ENCODE assay signal across 14 mouse cellular contexts in the genomic region with DNA sequence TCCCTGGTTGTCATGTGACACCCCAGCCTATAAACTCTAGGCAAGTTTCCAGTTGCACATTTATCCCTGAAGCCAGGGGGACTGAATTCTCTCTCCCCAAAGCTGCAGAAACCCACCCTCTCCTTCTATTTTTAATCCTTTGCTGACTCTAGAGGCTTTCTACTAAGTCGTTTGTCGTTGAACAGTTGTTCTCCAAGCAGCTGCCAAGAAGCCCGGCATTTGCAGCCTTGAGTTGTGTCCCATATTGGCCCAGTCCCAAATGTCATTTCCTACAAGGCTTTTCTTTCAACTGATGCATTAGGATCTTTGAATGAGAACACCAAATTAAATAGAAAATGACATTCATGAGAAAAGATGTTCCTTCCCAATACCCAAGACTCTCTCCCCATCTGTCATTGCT.
DNase-seq lines count a peak whose midpoint lies in the region; ATAC-seq lines count a peak whose summit lies in the region.
"Had no signal": no experiment of that assay in that cellular context is flagged by ENCODE, and none has a peak within 500 bp of the region (broad histone marks: within the 10 kb centered on the region; RNA-seq: fewer than 3 reads in every experiment).

No protein-coding gene starts in this region.

- H3K27ac ChIP-seq in forebrain, embryonic 15.5 days (replicated peaks): peak overlapping the region; percentile 28; the same call in 1 of the 2 replicates
- no peak overlapping the region for H3K27ac ChIP-seq in forebrain, embryonic 10.5 days
- H3K27ac ChIP-seq: limb, embryonic 12.5 days had no signal

- no peaks in the 10 kb centered on the region for H3K27me3 ChIP-seq in forebrain, embryonic 15.5 days
- no peaks in the 10 kb centered on the region for H3K27me3 ChIP-seq in forebrain, embryonic 10.5 days (ENCODE audit: poor library complexity, severe bottlenecking)
- H3K27me3 ChIP-seq: heart, embryonic 12.5 days; limb, embryonic 12.5 days had no signal

- H3K4me1 ChIP-seq in forebrain, embryonic 15.5 days: peaks cover 10% of the 10 kb centered on the region
- no peaks in the 10 kb centered on the region for H3K4me1 ChIP-seq in forebrain, embryonic 10.5 days
- H3K4me1 ChIP-seq: heart, embryonic 12.5 days; limb, embryonic 12.5 days had no signal

- no peaks in the 10 kb centered on the region for H3K36me3 ChIP-seq in forebrain, embryonic 15.5 days
- no peaks in the 10 kb centered on the region for H3K36me3 ChIP-seq in forebrain, embryonic 10.5 days (replicated peaks)
- H3K36me3 ChIP-seq: heart, embryonic 12.5 days; limb, embryonic 12.5 days had no signal

- H3K4me3 ChIP-seq in forebrain, embryonic 15.5 days: no peak overlapping the region
- no peak overlapping the region for H3K4me3 ChIP-seq in forebrain, embryonic 10.5 days
- H3K4me3 ChIP-seq: heart, embryonic 12.5 days; limb, embryonic 12.5 days had no signal

- peak; percentile 38; the same call in 1 of the 2 replicates for ATAC-seq in forebrain, embryonic 15.5 days (replicated peaks)
- ATAC-seq: activated CD4-positive, CD25-positive, alpha-beta regulatory T cell, adult 4 months; inflammation-experienced regulatory T-cells, adult 6 months had no signal

- intact Hi-C loops in heart, postnatal 36 days (cut with DNase I): no loop called here

- no peaks in the 10 kb centered on the region for H3K9me3 ChIP-seq in forebrain, embryonic 15.5 days
- no peaks in the 10 kb centered on the region for H3K9me3 ChIP-seq in forebrain, embryonic 10.5 days
- H3K9me3 ChIP-seq: heart, embryonic 12.5 days; limb, embryonic 12.5 days had no signal

- DNase-seq in forebrain, embryonic 10.5 days (ENCODE audit: extremely low spot score, low spot score): no peak
- DNase-seq in layer of hippocampus, adult 11-12 months (ENCODE audit: low spot score): peak; percentile 5
- DNase-seq in layer of hippocampus, postnatal 25 days (ENCODE audit: extremely low spot score in 1 of 2, low spot score in 1 of 2): no peak
- DNase-seq in right cerebral cortex, postnatal 4 days: peak; percentile 14
- DNase-seq in right cerebral cortex, postnatal 14 days: no peak
- no peak for DNase-seq in gastrocnemius, postnatal 4 days (ENCODE audit: low spot score in 2 of 2)
- no peak for DNase-seq in heart, postnatal 36 days
- DNase-seq: cerebellum, postnatal 36 days; thymus, postnatal 25 days had no signal

- no peak overlapping the region for H3K4me2 ChIP-seq in forebrain, embryonic 15.5 days (replicated peaks)
- H3K4me2 ChIP-seq: heart, embryonic 12.5 days; limb, embryonic 12.5 days had no signal

- 17% methylated on average over 3 of the region's 3 CpGs for WGBS in forebrain, embryonic 15.5 days
- WGBS in forebrain, embryonic 10.5 days: 89% methylated on average over 3 of the region's 3 CpGs

- no peak overlapping the region for H3K9ac ChIP-seq in forebrain, embryonic 15.5 days (replicated peaks)
- H3K9ac ChIP-seq: heart, embryonic 12.5 days; limb, embryonic 12.5 days had no signal

Comparison
In these comparisons a context has a peak if more than half of its experiments do, and no peak if none do; other contexts are left out.
1. DNase-seq: peak in layer of hippocampus, adult 11-12 months (single experiment) and right cerebral cortex, postnatal 4 days (single experiment); none in forebrain, embryonic 10.5 days (single experiment), layer of hippocampus, postnatal 25 days (0 of 2), right cerebral cortex, postnatal 14 days (single experiment), gastrocnemius, postnatal 4 days (0 of 2) and heart, postnatal 36 days (0 of 2).